Mouse (Mus musculus) urinary bladder, postnatal 0 days (tissue): Measurements from ENCODE around the gene Olfr381. TPM values are rescaled to one million over a fixed set of nuclear protein-coding genes. Genes with fewer than 3 reads are reported as not detected.

Experiments
- polyA plus RNA-seq: library from polyadenylated mRNA; unstranded; fragments of >200 nt; fragmentation: Nextera tagmentation; extraction: Ambion mirVana; gene quantifications from 2 replicates; pipeline ENCODE4 v1.2.1, GENCODE M21; 2015

Gene Olfr381
- polyA plus RNA-seq: not detected in 2 replicates

DNA sequence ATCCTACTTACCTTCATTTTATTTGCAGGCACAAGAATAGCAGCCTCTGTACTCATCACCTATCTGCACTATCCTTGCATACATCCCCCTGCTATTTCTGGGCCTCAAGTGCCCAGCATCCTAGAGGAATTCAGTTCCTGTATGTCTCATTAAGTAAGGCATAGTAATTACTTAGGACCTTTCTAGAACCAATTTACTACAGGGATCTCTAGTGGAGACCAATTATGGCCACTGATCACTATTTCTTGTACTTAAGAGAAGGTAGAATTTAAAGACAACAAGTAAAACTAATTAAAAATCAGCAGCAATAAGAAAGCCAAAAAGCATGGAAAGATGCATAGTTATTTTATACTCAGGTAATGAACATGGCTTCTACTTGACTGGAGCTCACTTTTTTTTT, at the start of gene Olfr381:
Gene Olfr381, minus strand, starts transcription at position 101 of the 400 bp plus-strand sequence.

DNA sequence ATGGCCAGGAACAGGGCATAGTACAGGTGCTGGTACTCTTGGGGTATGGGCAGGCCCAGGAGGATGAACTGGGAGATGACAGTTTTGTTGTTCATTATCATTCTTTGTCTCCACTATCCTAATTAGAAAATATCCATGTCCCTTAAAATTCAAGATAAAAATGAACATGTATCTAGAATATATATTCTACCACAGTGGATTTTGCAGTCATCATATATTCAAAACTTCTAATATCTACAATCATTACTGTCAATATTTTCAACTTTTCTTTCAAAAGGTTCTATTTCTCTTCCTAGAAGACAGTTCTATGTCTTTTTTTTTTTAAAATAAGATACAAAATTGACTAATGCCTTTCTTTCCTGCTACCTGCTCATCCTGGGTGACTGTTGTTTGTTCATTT, 25.7 kb upstream of the Olfr381 start, which contains the start of gene Olfr382:
Gene Olfr382, minus strand, starts transcription at position 101 of the 400 bp plus-strand sequence.

GRCm38 (mm10) chr11:73457408-73457807, 34.0 kb downstream of the Olfr381 start, which contains the start of gene Olfr380:
Gene Olfr380, minus strand, starts transcription at chr11:73457508.

Other genes with a start within 250 kb of the Olfr381 start
- 0.05 TPM in 2 replicates for gene Trpv3, start 224.2 kb downstream of the Olfr381 start, polyA plus RNA-seq
- gene Aspa, start 162.0 kb downstream of the Olfr381 start, polyA plus RNA-seq: 3.1 TPM in 2 replicates
- not detected in 2 replicates for gene Gm49340, start 161.9 kb downstream of the Olfr381 start, polyA plus RNA-seq
- gene Spata22, start 161.9 kb downstream of the Olfr381 start, polyA plus RNA-seq: 0.10 TPM in 1 of 2 replicates, not detected in the other
- not detected in 2 replicates for gene Olfr20, start 140.8 kb downstream of the Olfr381 start, polyA plus RNA-seq
- not detected in 2 replicates for gene Olfr376, start 120.4 kb downstream of the Olfr381 start, polyA plus RNA-seq
- not detected in 2 replicates for gene Olfr1, start 92.0 kb downstream of the Olfr381 start, polyA plus RNA-seq
- gene Olfr378, start 63.1 kb downstream of the Olfr381 start, polyA plus RNA-seq: not detected in 2 replicates
- not detected in 2 replicates for gene Olfr380, start 34.1 kb downstream of the Olfr381 start, polyA plus RNA-seq
- gene Olfr382, start 25.6 kb upstream of the Olfr381 start, polyA plus RNA-seq: not detected in 2 replicates
- not detected in 2 replicates for gene Olfr385, start 101.4 kb upstream of the Olfr381 start, polyA plus RNA-seq
- gene Olfr384, start 107.0 kb upstream of the Olfr381 start, polyA plus RNA-seq: not detected in 2 replicates
- gene Zfp735, start 197.2 kb upstream of the Olfr381 start, polyA plus RNA-seq: not detected in 2 replicates